Mouse (Mus musculus) testis, postnatal 10 days (tissue): ENCODE results near the gene Ptprq.

Source experiments
- DNase-seq: peaks from one replicate; pipeline ENCODE4 v3.0.0; 2021; ENCODE audit warnings: low spot score

The Ptprq gene

GRCm38 (mm10) chr10:107719806-107720205 lies at the start of gene Ptprq:
TSS of gene Ptprq (minus strand) at chr10:107720051.
- no peak for DNase-seq

GRCm38 (mm10) chr10:107759624-107760023 lies 39.8 kb upstream of the Ptprq start:
- DNase-seq: no peak

- no peak for DNase-seq
These were observed 33.6 kb upstream of the Ptprq start for GRCm38 (mm10) chr10:107753471-107753870.

GRCm38 (mm10) chr10:107752351-107753143 lies 32.7 kb upstream of the Ptprq start:
- no peak for DNase-seq

GRCm38 (mm10) chr10:107751944-107752343 lies 32.1 kb upstream of the Ptprq start:
- DNase-seq: no peak

- DNase-seq: no peak
These were observed 27.7 kb upstream of the Ptprq start for GRCm38 (mm10) chr10:107747566-107747965.

- no peak for DNase-seq
These were observed 26.9 kb upstream of the Ptprq start for GRCm38 (mm10) chr10:107746717-107747116.

GRCm38 (mm10) chr10:107739815-107740214 lies 20.0 kb upstream of the Ptprq start:
- DNase-seq: no peak

GRCm38 (mm10) chr10:107737743-107738142 lies 17.9 kb upstream of the Ptprq start:
- DNase-seq: no peak

GRCm38 (mm10) chr10:107735448-107735847 lies 15.6 kb upstream of the Ptprq start:
- no peak for DNase-seq

- DNase-seq: no peak
These were observed 14.5 kb upstream of the Ptprq start for GRCm38 (mm10) chr10:107734327-107734726.

GRCm38 (mm10) chr10:107725631-107726030 lies 5.8 kb upstream of the Ptprq start:
- DNase-seq: no peak

- DNase-seq: no peak
These were observed 15.4 kb downstream of the Ptprq start for GRCm38 (mm10) chr10:107704443-107704842.

GRCm38 (mm10) chr10:107700944-107701343 lies 18.9 kb downstream of the Ptprq start:
- no peak for DNase-seq

- no peak for DNase-seq
These were observed 21.1 kb downstream of the Ptprq start for GRCm38 (mm10) chr10:107698716-107699115.

- DNase-seq: no peak
These were observed 22.7 kb downstream of the Ptprq start for GRCm38 (mm10) chr10:107697177-107697576.

- no peak for DNase-seq
These were observed 32.5 kb downstream of the Ptprq start for GRCm38 (mm10) chr10:107687382-107687781.

GRCm38 (mm10) chr10:107675994-107676393 lies 43.9 kb downstream of the Ptprq start:
- no peak for DNase-seq

- no peak for DNase-seq
These were observed 51.3 kb downstream of the Ptprq start for GRCm38 (mm10) chr10:107668374-107669094.

- DNase-seq: no peak
These were observed 57.3 kb downstream of the Ptprq start for GRCm38 (mm10) chr10:107662372-107663065.

- no peak for DNase-seq
These were observed 57.9 kb downstream of the Ptprq start for GRCm38 (mm10) chr10:107661970-107662369.

- DNase-seq: no peak
These were observed 60.7 kb downstream of the Ptprq start for GRCm38 (mm10) chr10:107659141-107659540.

GRCm38 (mm10) chr10:107649687-107650086 lies 70.2 kb downstream of the Ptprq start:
- DNase-seq: no peak
